Mouse (Mus musculus) liver, adult (tissue): ENCODE data around the gene Acsl3.

ENCODE experiments used
- GATA4 ChIP-seq: IDR thresholded peaks from 2 replicates; pipeline ENCODE4 v1.6.1; 2014; ENCODE audit warnings: mild to moderate bottlenecking, low read length; ENCODE audit not compliant: insufficient replicate concordance

The Acsl3 gene

GRCm38 (mm10) chr1:78657671-78658440 is at the start of gene Acsl3, which contains the start of gene Utp14b:
Gene Acsl3, plus strand, starts transcription at chr1:78657825.
Gene Utp14b, plus strand, starts transcription at chr1:78658038.
- no peak; the same call in 1 of the 2 replicates for TF ChIP-seq GATA4

- TF ChIP-seq GATA4 = no peak
Measured at GRCm38 (mm10) chr1:78609134-78609907, 48.3 kb upstream of the Acsl3 start.

DNA sequence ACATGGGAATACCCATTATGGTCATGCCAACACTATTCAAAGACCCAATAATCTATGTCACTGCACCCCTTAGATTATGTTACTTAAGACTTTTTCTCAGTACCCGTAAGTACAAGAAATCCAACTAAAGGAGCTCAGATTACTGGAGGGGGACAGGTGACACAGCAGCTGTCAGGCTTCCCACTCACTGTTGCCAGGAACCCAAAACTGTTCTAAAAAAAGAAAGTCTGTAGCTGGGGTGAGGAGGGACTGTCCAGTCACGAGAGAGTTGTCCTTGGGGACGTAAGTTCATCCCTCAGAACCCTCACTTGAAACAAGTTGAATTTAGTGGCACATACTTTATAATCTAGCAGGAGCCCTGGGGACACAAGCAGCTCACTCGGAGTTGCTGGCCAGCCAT is 46.6 kb upstream of the Acsl3 start:
- no peak for TF ChIP-seq GATA4

- no peak for TF ChIP-seq GATA4
Measured at GRCm38 (mm10) chr1:78612959-78613358, 44.7 kb upstream of the Acsl3 start.

GRCm38 (mm10) chr1:78624352-78624751 is 33.3 kb upstream of the Acsl3 start:
- TF ChIP-seq GATA4 = no peak

DNA sequence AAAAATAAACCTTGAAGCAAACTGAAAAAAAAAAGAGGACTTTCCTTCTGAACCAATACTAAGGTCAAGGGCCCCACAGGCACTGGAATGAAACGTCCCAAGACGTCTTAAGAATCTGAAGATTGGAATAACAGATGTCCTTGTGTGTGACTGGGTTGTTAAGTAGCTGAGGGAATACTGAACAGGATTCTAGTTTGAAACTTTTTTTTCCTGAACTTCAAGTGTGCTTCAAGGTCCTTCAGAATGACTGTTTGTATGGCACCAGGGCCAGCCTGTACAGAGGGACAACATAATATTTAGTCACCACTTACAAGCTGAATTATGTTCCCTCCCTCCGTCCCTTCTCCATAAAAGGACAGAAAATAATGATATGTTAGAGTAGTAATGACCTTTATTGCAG is 23.1 kb upstream of the Acsl3 start:
- TF ChIP-seq GATA4 = no peak

- TF ChIP-seq GATA4 = no peak
Measured at GRCm38 (mm10) chr1:78640871-78641270, 16.8 kb upstream of the Acsl3 start.

GRCm38 (mm10) chr1:78641791-78642190 is 15.8 kb upstream of the Acsl3 start:
- no peak for TF ChIP-seq GATA4

- TF ChIP-seq GATA4 = no peak
Measured at GRCm38 (mm10) chr1:78642197-78642596, 15.4 kb upstream of the Acsl3 start.

- TF ChIP-seq GATA4 = no peak
Measured at GRCm38 (mm10) chr1:78647317-78647885, 10.2 kb upstream of the Acsl3 start.

DNA sequence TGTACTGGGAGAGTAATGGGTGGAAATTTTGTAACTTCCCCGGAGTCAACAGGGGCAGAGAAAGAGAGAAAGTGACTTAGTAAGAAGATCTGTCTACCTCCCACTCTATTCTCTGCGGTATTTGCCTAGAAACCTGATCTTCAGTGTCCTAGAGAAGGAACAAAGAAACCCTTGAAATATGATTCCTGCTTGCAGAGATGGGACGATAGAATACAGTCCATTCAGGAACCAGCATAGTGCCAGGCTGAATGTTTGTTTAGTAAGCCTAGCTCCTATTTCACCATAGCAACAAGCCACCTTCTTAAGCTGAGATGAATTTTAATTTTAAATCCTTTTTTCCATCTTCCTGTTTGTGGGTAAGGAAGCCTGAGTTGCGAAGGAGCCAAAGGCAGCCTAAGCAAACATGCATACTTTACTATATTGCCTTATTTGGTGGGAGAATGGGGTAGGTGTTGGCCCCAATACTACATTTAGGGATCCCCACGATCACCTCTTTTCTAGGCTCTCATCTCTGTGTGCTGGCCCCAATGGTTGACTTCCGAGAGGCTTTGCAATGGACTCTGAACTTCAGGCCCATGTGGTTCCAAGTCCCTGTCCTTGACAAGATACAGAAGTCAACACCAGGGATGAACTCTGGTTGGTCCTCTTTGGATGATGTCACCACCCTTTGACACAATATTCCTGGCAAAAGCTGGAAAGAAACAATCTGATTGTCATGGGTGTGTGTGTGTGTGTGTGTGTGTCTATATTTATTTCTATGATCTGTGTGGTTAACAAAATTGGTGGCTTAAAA is 8.2 kb upstream of the Acsl3 start:
- no peak for TF ChIP-seq GATA4

DNA sequence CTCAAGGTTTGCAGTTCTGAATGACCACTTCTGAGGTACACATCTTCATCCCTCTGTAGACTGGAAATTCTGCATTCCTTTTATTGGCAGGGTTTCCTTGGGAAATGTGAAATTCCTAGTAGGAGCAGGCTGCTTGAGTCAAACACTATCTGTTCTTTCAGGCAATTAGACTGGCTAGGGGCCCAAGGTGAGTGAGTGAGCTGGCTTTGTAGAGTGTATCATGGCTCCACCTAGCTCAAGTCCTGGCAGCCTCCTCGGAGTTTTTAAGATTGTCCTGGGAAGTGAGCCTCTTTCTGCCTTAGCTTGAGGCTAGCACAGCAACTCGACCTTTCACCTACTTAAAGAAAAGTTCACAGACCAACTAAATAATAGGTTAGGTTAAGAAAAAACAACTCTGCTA is 1.2 kb upstream of the Acsl3 start:
- no peak for TF ChIP-seq GATA4

DNA sequence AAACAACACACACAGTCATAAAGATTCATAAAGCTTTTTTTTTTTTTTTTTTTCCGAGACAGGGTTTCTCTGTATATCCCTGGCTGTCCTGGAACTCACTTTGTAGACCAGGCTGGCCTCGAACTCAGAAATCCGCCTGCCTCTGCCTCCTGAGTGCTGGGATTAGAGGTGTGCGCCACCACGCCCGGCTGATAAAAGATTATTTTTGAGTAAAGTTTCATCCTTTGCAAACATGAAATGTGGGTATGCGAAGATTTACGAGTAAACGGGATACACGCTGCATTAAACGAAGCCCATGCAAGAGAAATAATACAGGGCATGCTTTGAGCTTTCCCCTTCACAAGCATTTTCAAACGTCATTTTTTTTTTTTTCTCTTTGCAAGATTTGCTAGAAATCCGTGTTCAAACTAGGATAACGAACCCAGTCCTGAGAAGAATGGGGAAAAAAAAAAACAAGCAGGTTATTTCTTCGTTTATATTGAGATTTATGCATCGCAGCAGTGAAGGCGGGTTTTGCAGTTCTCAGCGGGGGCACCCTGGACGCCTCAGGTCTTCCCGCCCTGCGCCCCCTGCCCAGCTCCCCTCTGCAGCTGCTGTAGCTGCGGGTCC is 500 bp upstream of the Acsl3 start:
- no peak for TF ChIP-seq GATA4

- TF ChIP-seq GATA4 = no peak
Measured at GRCm38 (mm10) chr1:78658441-78659269, 1.0 kb downstream of the Acsl3 start.
